18 mouse cellular contexts compared by ENCODE assay signal in the genomic region with DNA sequence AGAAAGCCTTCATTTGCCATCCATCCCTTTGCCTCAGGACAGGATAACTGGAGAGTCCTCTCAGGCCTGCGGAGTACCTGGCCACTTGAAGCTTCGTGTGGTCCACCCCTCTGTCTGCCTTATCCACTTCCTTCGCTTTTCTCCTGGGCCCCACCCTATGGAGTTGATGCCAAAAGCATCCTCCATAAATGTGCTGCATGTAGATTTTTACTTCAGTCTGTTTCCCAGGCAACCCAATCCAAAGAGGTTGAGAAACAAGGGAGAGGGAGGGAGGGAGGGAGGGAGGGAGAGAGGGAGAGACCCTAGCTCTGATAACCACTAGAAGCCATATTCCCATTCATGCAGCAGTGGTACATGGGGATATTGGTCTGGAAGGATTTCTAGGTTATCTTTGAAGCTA.
DNase-seq lines count a peak whose midpoint lies in the region; ATAC-seq and TF ChIP-seq lines count a peak whose summit lies in the region.
"Had no signal": no experiment of that assay in that cellular context is flagged by ENCODE, and none has a peak within 500 bp of the region (broad histone marks: within the 10 kb centered on the region; RNA-seq: fewer than 3 reads in every experiment).

No protein-coding gene starts in this region.

- no peak overlapping the region for H3K4me3 ChIP-seq in forebrain, embryonic 16.5 days (replicated peaks; ENCODE audit: low read length)
- no peak overlapping the region for H3K4me3 ChIP-seq in forebrain, embryonic 10.5 days
- H3K4me3 ChIP-seq in layer of hippocampus, adult 2 months: no peak overlapping the region
- no peak overlapping the region for H3K4me3 ChIP-seq in midbrain, embryonic 16.5 days (ENCODE audit: low read depth, low read length)
- H3K4me3 ChIP-seq in midbrain, embryonic 14.5 days (replicated peaks; ENCODE audit: low read depth, low read length): no peak overlapping the region
- H3K4me3 ChIP-seq: embryonic facial prominence, embryonic 10.5 days; heart, embryonic 10.5 days had no signal

- H3K9me3 ChIP-seq in forebrain, embryonic 16.5 days (ENCODE audit: control insufficient read depth, low read length): no peaks in the 10 kb centered on the region
- no peaks in the 10 kb centered on the region for H3K9me3 ChIP-seq in forebrain, embryonic 10.5 days
- no peaks in the 10 kb centered on the region for H3K9me3 ChIP-seq in midbrain, embryonic 16.5 days (replicated peaks; ENCODE audit: control insufficient read depth, low read length, poor library complexity, severe bottlenecking)
- no peaks in the 10 kb centered on the region for H3K9me3 ChIP-seq in midbrain, embryonic 14.5 days (ENCODE audit: control insufficient read depth, low read length)
- H3K9me3 ChIP-seq: embryonic facial prominence, embryonic 10.5 days; heart, embryonic 10.5 days had no signal

- no peak overlapping the region for H3K27ac ChIP-seq in forebrain, embryonic 16.5 days (ENCODE audit: low read length)
- H3K27ac ChIP-seq in forebrain, embryonic 10.5 days: no peak overlapping the region
- peak overlapping the region; percentile 57; the same call in 1 of the 2 replicates for H3K27ac ChIP-seq in layer of hippocampus, adult 2 months
- H3K27ac ChIP-seq in midbrain, embryonic 16.5 days (ENCODE audit: low read length): peak overlapping the region; percentile 24; the same call in 1 of the 2 replicates
- no peak overlapping the region for H3K27ac ChIP-seq in midbrain, embryonic 14.5 days (replicated peaks; ENCODE audit: low read depth, low read length)
- H3K27ac ChIP-seq: embryonic facial prominence, embryonic 10.5 days; heart, embryonic 10.5 days; hindbrain, embryonic 14.5 days had no signal

- no peak for TF ChIP-seq CTCF in layer of hippocampus, adult 2 months (conservative IDR thresholded peaks at IDR 0.05)
- TF ChIP-seq CTCF in brain, embryonic 14.5 days (IDR thresholded peaks at IDR 0.05; ENCODE audit: borderline replicate concordance, extremely low read depth, insufficient read depth, insufficient read length): no peak

- H3K4me1 ChIP-seq in forebrain, embryonic 16.5 days (replicated peaks; ENCODE audit: control insufficient read depth, insufficient read depth, low read length): 0 out of 2 replicates have a peak, but pooled peaks cover 6% of the 10 kb centered on the region
- H3K4me1 ChIP-seq in forebrain, embryonic 10.5 days: no peaks in the 10 kb centered on the region
- H3K4me1 ChIP-seq in midbrain, embryonic 16.5 days (ENCODE audit: control insufficient read depth, insufficient read depth, low read length): no peaks in the 10 kb centered on the region; the same call in 1 of the 2 replicates
- no peaks in the 10 kb centered on the region for H3K4me1 ChIP-seq in midbrain, embryonic 14.5 days (ENCODE audit: control insufficient read depth, insufficient read depth, low read length)
- H3K4me1 ChIP-seq: embryonic facial prominence, embryonic 10.5 days; heart, embryonic 10.5 days had no signal

- no peaks in the 10 kb centered on the region for H3K27me3 ChIP-seq in forebrain, embryonic 16.5 days (replicated peaks; ENCODE audit: control insufficient read depth, insufficient read depth, low read length)
- H3K27me3 ChIP-seq in forebrain, embryonic 10.5 days (ENCODE audit: poor library complexity, severe bottlenecking): no peaks in the 10 kb centered on the region
- no peaks in the 10 kb centered on the region for H3K27me3 ChIP-seq in midbrain, embryonic 16.5 days (ENCODE audit: control insufficient read depth, insufficient read depth, low read depth, low read length)
- H3K27me3 ChIP-seq in midbrain, embryonic 14.5 days (ENCODE audit: control insufficient read depth, insufficient read depth, low read length): no peaks in the 10 kb centered on the region

- no peaks in the 10 kb centered on the region for H3K36me3 ChIP-seq in forebrain, embryonic 16.5 days (ENCODE audit: control insufficient read depth, insufficient read depth)
- no peaks in the 10 kb centered on the region for H3K36me3 ChIP-seq in forebrain, embryonic 10.5 days (replicated peaks)
- no peaks in the 10 kb centered on the region for H3K36me3 ChIP-seq in midbrain, embryonic 16.5 days (ENCODE audit: control insufficient read depth, insufficient read depth, low read length)
- no peaks in the 10 kb centered on the region for H3K36me3 ChIP-seq in midbrain, embryonic 14.5 days (ENCODE audit: control insufficient read depth, insufficient read depth, low read length)
- H3K36me3 ChIP-seq: embryonic facial prominence, embryonic 10.5 days; heart, embryonic 10.5 days had no signal

- no peak for TF ChIP-seq POLR2A in brain, embryonic 14.5 days (IDR thresholded peaks at IDR 0.05; ENCODE audit: borderline replicate concordance, extremely low read depth, insufficient read depth, insufficient read length, poor library complexity, severe bottlenecking)

- WGBS in forebrain, embryonic 16.5 days: 86% methylated on average over 3 of the region's 3 CpGs
- WGBS in forebrain, embryonic 10.5 days: 92% methylated on average over 3 of the region's 3 CpGs
- 70% methylated on average over 3 of the region's 3 CpGs for WGBS in midbrain, embryonic 16.5 days
- 84% methylated on average over 3 of the region's 3 CpGs for WGBS in midbrain, embryonic 14.5 days

- peak; percentile 45; the same call in 1 of the 2 replicates for ATAC-seq in forebrain, embryonic 16.5 days
- ATAC-seq in midbrain, embryonic 16.5 days: 0 out of 2 replicates have a peak, but pooled peaks have one; percentile 45
- no peak for ATAC-seq in midbrain, embryonic 14.5 days (ENCODE audit: low FRiP score, low TSS enrichment)
- ATAC-seq: inflammation-experienced regulatory T-cells, adult 6 months had no signal

- no peak overlapping the region for H3K9ac ChIP-seq in forebrain, embryonic 16.5 days (replicated peaks; ENCODE audit: low read depth, low read length)
- no peak overlapping the region for H3K9ac ChIP-seq in midbrain, embryonic 16.5 days (ENCODE audit: low read depth, low read length)
- H3K9ac ChIP-seq in midbrain, embryonic 14.5 days (replicated peaks; ENCODE audit: low read length): no peak overlapping the region
- H3K9ac ChIP-seq: hindbrain, embryonic 14.5 days had no signal

- no peak for DNase-seq in forebrain, embryonic 10.5 days (ENCODE audit: extremely low spot score, low spot score)
- peak in 1 of 2 experiments; percentile 7 for DNase-seq in layer of hippocampus, adult 2 months (ENCODE audit: low spot score in 2 of 2)
- DNase-seq in layer of hippocampus, adult 11-12 months (ENCODE audit: low spot score): no peak
- DNase-seq in midbrain, embryonic 14.5 days: no peak
- DNase-seq in brain, embryonic 14.5 days (ENCODE audit: low read depth): peak; percentile 45
- no peak for DNase-seq in urinary bladder, postnatal 10 days (ENCODE audit: low spot score)
- DNase-seq: adrenal gland, postnatal 10 days; cerebellum, adult 2 months; cerebellum, postnatal 10 days; heart, adult 18-20 months; heart, postnatal 10 days; heart, postnatal 4 days had no signal

- H3K4me2 ChIP-seq in forebrain, embryonic 16.5 days (ENCODE audit: low read length): no peak overlapping the region
- H3K4me2 ChIP-seq in midbrain, embryonic 16.5 days (ENCODE audit: low read length): no peak overlapping the region
- no peak overlapping the region for H3K4me2 ChIP-seq in midbrain, embryonic 14.5 days (ENCODE audit: low read length)
- H3K4me2 ChIP-seq: hindbrain, embryonic 14.5 days had no signal

Comparison
In these comparisons a context has a peak if more than half of its experiments do, and no peak if none do; other contexts are left out.
1. H3K27ac ChIP-seq: peak in layer of hippocampus, adult 2 months (single experiment) and midbrain, embryonic 16.5 days (single experiment); none in forebrain, embryonic 16.5 days (single experiment), forebrain, embryonic 10.5 days (single experiment) and midbrain, embryonic 14.5 days (single experiment).